Mouse (Mus musculus): ENCODE data around the gene Ikzf2. TPM values are rescaled to one million over a fixed set of nuclear protein-coding genes. Genes with fewer than 3 reads are reported as not detected.
A peak's percentile ranks its signal among the peaks of the same experiment; 100 is the strongest.

Ikzf2 gene
- polyA plus RNA-seq, 1 experiment from 2014 or later: 3.8 TPM

- Histone ChIP-seq H3K27ac (ENCODE audit: low read length) (no peak overlapping the region), H3K27me3 (ENCODE audit: control insufficient read depth, insufficient read depth, low read depth, low read length) (no peaks in the 10 kb centered on the region), H3K4me2 (ENCODE audit: low read length) (peak overlapping the region; percentile 8; the same call in 1 of the 2 replicates), H3K9me3 (replicated peaks; ENCODE audit: control insufficient read depth, low read length, poor library complexity, severe bottlenecking) (no peaks in the 10 kb centered on the region), H3K4me1 (ENCODE audit: control insufficient read depth, insufficient read depth, low read length) (peaks cover 10% of the 10 kb centered on the region), H3K4me3 (ENCODE audit: low read depth, low read length) (no peak overlapping the region), H3K9ac (ENCODE audit: low read depth, low read length) (no peak overlapping the region), H3K36me3 (ENCODE audit: control insufficient read depth, insufficient read depth, low read length) (no peaks in the 10 kb centered on the region)
- ATAC-seq: no peak
- WGBS: under 1% methylated on average over 5 of the region's 5 CpGs
Measured at GRCm38 (mm10) chr1:69688961-69689360, 1.9 kb upstream of the Ikzf2 start.

GRCm38 (mm10) chr1:69688118-69688517, 1.1 kb upstream of the Ikzf2 start:
- H3K27me3 ChIP-seq (ENCODE audit: control insufficient read depth, insufficient read depth, low read depth, low read length): no peaks in the 10 kb centered on the region
- no peak for ATAC-seq
- H3K36me3 ChIP-seq (ENCODE audit: control insufficient read depth, insufficient read depth, low read length): no peaks in the 10 kb centered on the region
- peaks cover 10% of the 10 kb centered on the region for H3K4me1 ChIP-seq (ENCODE audit: control insufficient read depth, insufficient read depth, low read length)
- no peak overlapping the region for H3K9ac ChIP-seq (ENCODE audit: low read depth, low read length)
- peak overlapping the region; percentile 88 for H3K4me3 ChIP-seq (ENCODE audit: low read depth, low read length)
- H3K9me3 ChIP-seq (replicated peaks; ENCODE audit: control insufficient read depth, low read length, poor library complexity, severe bottlenecking): no peaks in the 10 kb centered on the region
- WGBS: 6% methylated on average over 4 of the region's 4 CpGs
- peak overlapping the region; percentile 76 for H3K4me2 ChIP-seq (ENCODE audit: low read length)
- H3K27ac ChIP-seq (ENCODE audit: low read length): no peak overlapping the region

GRCm38 (mm10) chr1:69686741-69687075, 337 bp downstream of the Ikzf2 start:
- 0% methylated on average over 6 of the region's 6 CpGs for WGBS
- peak; percentile 18 for ATAC-seq

GRCm38 (mm10) chr1:69685890-69686490, 1.1 kb downstream of the Ikzf2 start:
- Histone ChIP-seq H3K9me3 (replicated peaks; ENCODE audit: control insufficient read depth, low read length, poor library complexity, severe bottlenecking) (no peaks in the 10 kb centered on the region), H3K27ac (ENCODE audit: low read length) (no peak overlapping the region), H3K9ac (ENCODE audit: low read depth, low read length) (peak overlapping the region; percentile 30; the same call in 1 of the 2 replicates), H3K4me2 (ENCODE audit: low read length) (peak overlapping the region; percentile 58), H3K27me3 (ENCODE audit: control insufficient read depth, insufficient read depth, low read depth, low read length) (no peaks in the 10 kb centered on the region), H3K4me3 (ENCODE audit: low read depth, low read length) (peak overlapping the region; percentile 88), H3K36me3 (ENCODE audit: control insufficient read depth, insufficient read depth, low read length) (no peaks in the 10 kb centered on the region), H3K4me1 (ENCODE audit: control insufficient read depth, insufficient read depth, low read length) (peaks cover 10% of the 10 kb centered on the region)
- ATAC-seq: no peak
- WGBS: under 1% methylated on average over 12 of the region's 15 CpGs

More at GRCm38 (mm10) chr1:69686741-69687075, 337 bp downstream of the Ikzf2 start:
- Histone ChIP-seq H3K27me3 (ENCODE audit: control insufficient read depth, insufficient read depth, low read depth, low read length) (no peaks in the 10 kb centered on the region), H3K36me3 (ENCODE audit: control insufficient read depth, insufficient read depth, low read length) (no peaks in the 10 kb centered on the region), H3K4me3 (ENCODE audit: low read depth, low read length) (peak overlapping the region; percentile 88), H3K4me2 (ENCODE audit: low read length) (peak overlapping the region; percentile 58), H3K9ac (ENCODE audit: low read depth, low read length) (peak overlapping the region; percentile 86), H3K9me3 (replicated peaks; ENCODE audit: control insufficient read depth, low read length, poor library complexity, severe bottlenecking) (no peaks in the 10 kb centered on the region), H3K4me1 (ENCODE audit: control insufficient read depth, insufficient read depth, low read length) (peaks cover 10% of the 10 kb centered on the region), H3K27ac (ENCODE audit: low read length) (peak overlapping the region; percentile 84)

- peak overlapping the region; percentile 88 for H3K4me3 ChIP-seq (ENCODE audit: low read depth, low read length)
- no peaks in the 10 kb centered on the region for H3K27me3 ChIP-seq (ENCODE audit: control insufficient read depth, insufficient read depth, low read depth, low read length)
- H3K4me2 ChIP-seq (ENCODE audit: low read length): peak overlapping the region; percentile 58
- H3K36me3 ChIP-seq (ENCODE audit: control insufficient read depth, insufficient read depth, low read length): no peaks in the 10 kb centered on the region
- no peaks in the 10 kb centered on the region for H3K9me3 ChIP-seq (replicated peaks; ENCODE audit: control insufficient read depth, low read length, poor library complexity, severe bottlenecking)
- H3K4me1 ChIP-seq (ENCODE audit: control insufficient read depth, insufficient read depth, low read length): peaks cover 10% of the 10 kb centered on the region
- no peak for ATAC-seq
- H3K9ac ChIP-seq (ENCODE audit: low read depth, low read length): peak overlapping the region; percentile 30; the same call in 1 of the 2 replicates
- WGBS: under 1% methylated on average over 11 of the region's 11 CpGs
- no peak overlapping the region for H3K27ac ChIP-seq (ENCODE audit: low read length)
Measured at GRCm38 (mm10) chr1:69685049-69685889, 1.8 kb downstream of the Ikzf2 start.

GRCm38 (mm10) chr1:69684280-69685040, 2.6 kb downstream of the Ikzf2 start:
- H3K9me3 ChIP-seq (replicated peaks; ENCODE audit: control insufficient read depth, low read length, poor library complexity, severe bottlenecking): no peaks in the 10 kb centered on the region
- peak overlapping the region; percentile 58 for H3K4me2 ChIP-seq (ENCODE audit: low read length)
- no peak overlapping the region for H3K9ac ChIP-seq (ENCODE audit: low read depth, low read length)
- no peaks in the 10 kb centered on the region for H3K27me3 ChIP-seq (ENCODE audit: control insufficient read depth, insufficient read depth, low read depth, low read length)
- no peaks in the 10 kb centered on the region for H3K36me3 ChIP-seq (ENCODE audit: control insufficient read depth, insufficient read depth, low read length)
- no peak for ATAC-seq
- H3K4me3 ChIP-seq (ENCODE audit: low read depth, low read length): peak overlapping the region; percentile 88
- H3K27ac ChIP-seq (ENCODE audit: low read length): no peak overlapping the region
- 26% methylated on average over 13 of the region's 13 CpGs for WGBS
- peaks cover 10% of the 10 kb centered on the region for H3K4me1 ChIP-seq (ENCODE audit: control insufficient read depth, insufficient read depth, low read length)

- Histone ChIP-seq H3K4me1 (ENCODE audit: control insufficient read depth, insufficient read depth, low read length) (peaks cover 10% of the 10 kb centered on the region), H3K4me2 (ENCODE audit: low read length) (no peak overlapping the region), H3K36me3 (ENCODE audit: control insufficient read depth, insufficient read depth, low read length) (no peaks in the 10 kb centered on the region), H3K27ac (ENCODE audit: low read length) (no peak overlapping the region), H3K9ac (ENCODE audit: low read depth, low read length) (no peak overlapping the region), H3K4me3 (ENCODE audit: low read depth, low read length) (no peak overlapping the region), H3K27me3 (ENCODE audit: control insufficient read depth, insufficient read depth, low read depth, low read length) (no peaks in the 10 kb centered on the region), H3K9me3 (replicated peaks; ENCODE audit: control insufficient read depth, low read length, poor library complexity, severe bottlenecking) (no peaks in the 10 kb centered on the region)
- 69% methylated on average over 3 of the region's 3 CpGs for WGBS
- ATAC-seq: no peak
Measured at GRCm38 (mm10) chr1:69683851-69684250, 3.2 kb downstream of the Ikzf2 start.

- Histone ChIP-seq H3K9ac (ENCODE audit: low read depth, low read length) (no peak overlapping the region), H3K4me3 (ENCODE audit: low read depth, low read length) (no peak overlapping the region), H3K27me3 (ENCODE audit: control insufficient read depth, insufficient read depth, low read depth, low read length) (no peaks in the 10 kb centered on the region), H3K9me3 (replicated peaks; ENCODE audit: control insufficient read depth, low read length, poor library complexity, severe bottlenecking) (no peaks in the 10 kb centered on the region), H3K4me1 (ENCODE audit: control insufficient read depth, insufficient read depth, low read length) (peaks cover 8% of the 10 kb centered on the region), H3K27ac (ENCODE audit: low read length) (no peak overlapping the region), H3K4me2 (ENCODE audit: low read length) (no peak overlapping the region), H3K36me3 (ENCODE audit: control insufficient read depth, insufficient read depth, low read length) (no peaks in the 10 kb centered on the region)
- WGBS: 90% methylated on average over 8 of the region's 8 CpGs
- no peak for ATAC-seq
Measured at GRCm38 (mm10) chr1:69683058-69683457, 4.0 kb downstream of the Ikzf2 start.

All from midbrain, embryonic 16.5 days (tissue).